Mouse (Mus musculus) kidney, postnatal 0 days (tissue): ENCODE measurements around the gene Crip1. TPM values are rescaled to one million over a fixed set of nuclear protein-coding genes. Genes with fewer than 3 reads are reported as not detected.
A peak's percentile ranks its signal among the peaks of the same experiment; 100 is the strongest.

ENCODE experiments used
- ATAC-seq: fragments of 200-750 bp; cut with Nextera tagmentation; replicated peaks from 2 replicates; pipeline ENCODE4 v1.8.0; 2017; ENCODE audit warnings: low read depth, moderate number of reproducible peaks, moderate TSS enrichment, moderate library complexity; ENCODE audit not compliant: low FRiP score
- DNase-seq: peaks from one replicate; pipeline ENCODE4 v3.0.0-alpha.2; 2016; ENCODE audit warnings: low spot score
- H3K27ac ChIP-seq: fragments of 300-500 bp; sonication (generic); 2 replicates; pipeline ENCODE4 v1.5.1; 2014; ENCODE audit warnings: mild to moderate bottlenecking
- H3K27me3 ChIP-seq: fragments of 300-500 bp; sonication (generic); 2 replicates; pipeline ENCODE4 v1.6.1; 2014; ENCODE audit warnings: low read length, mixed read lengths; ENCODE audit not compliant: insufficient read depth
- H3K36me3 ChIP-seq: fragments of 300-500 bp; sonication (generic); 2 replicates; pipeline ENCODE4 v1.6.1; 2014; ENCODE audit warnings: low read length, mixed read lengths; ENCODE audit not compliant: insufficient read depth
- H3K4me1 ChIP-seq: fragments of 300-500 bp; sonication (generic); replicated peaks from 2 replicates; pipeline ENCODE4 v1.6.1; 2014; ENCODE audit warnings: antibody characterized with exemption, low read length, mixed read lengths; ENCODE audit not compliant: insufficient read depth
- H3K4me2 ChIP-seq: fragments of 300-500 bp; sonication (generic); 2 replicates; pipeline ENCODE4 v1.6.1; 2014; ENCODE audit warnings: mild to moderate bottlenecking, low read length, moderate library complexity, mixed read lengths
- H3K4me3 ChIP-seq: fragments of 300-500 bp; sonication (generic); replicated peaks from 2 replicates; pipeline ENCODE4 v1.5.1; 2014; ENCODE audit warnings: low read depth, low read length
- H3K9ac ChIP-seq: fragments of 300-500 bp; sonication (generic); 2 replicates; pipeline ENCODE4 v1.6.1; 2014; ENCODE audit warnings: low read depth, low read length
- H3K9me3 ChIP-seq: fragments of 300-500 bp; sonication (generic); replicated peaks from 2 replicates; pipeline ENCODE4 v1.6.1; 2016; ENCODE audit warnings: low read length, inconsistent platforms, mixed read lengths
- CTCF ChIP-seq: IDR thresholded peaks from 2 replicates; pipeline ENCODE4 v1.5.1; 2016; ENCODE audit warnings: antibody characterized with exemption, low read depth, mild to moderate bottlenecking, moderate library complexity
- WGBS: fragments of 180-500 bp; shearing (Covaris S2); extraction: QIAGEN DNeasy Blood & Tissue Kit; methylation state at CpG from one replicate; pipeline ENCODE4 v1.1.7; 2014; 5-methylcytosine and 5-hydroxymethylcytosine counted together
- polyA plus RNA-seq: library from polyadenylated mRNA; unstranded; fragments of >200 nt; fragmentation: Nextera tagmentation; extraction: Ambion mirVana; gene quantifications from 2 replicates; pipeline ENCODE4 v1.2.1, GENCODE M21; 2015

Crip1 gene
- polyA plus RNA-seq, 1 experiment from 2014 or later = 357 TPM

- H3K4me3 ChIP-seq = no peak overlapping the region
- H3K9ac ChIP-seq = no peak overlapping the region
- no peak for TF ChIP-seq CTCF
- H3K9me3 ChIP-seq = no peaks in the 10 kb centered on the region
- no peaks in the 10 kb centered on the region for H3K36me3 ChIP-seq
- no peak for DNase-seq
- 86% methylated on average over 4 of the region's 4 CpGs for WGBS
- H3K4me2 ChIP-seq = no peak overlapping the region
- ATAC-seq = no peak
- H3K27ac ChIP-seq = no peak overlapping the region
- H3K27me3 ChIP-seq = no peaks in the 10 kb centered on the region
- peaks cover 36% of the 10 kb centered on the region; the same call in 1 of the 2 replicates for H3K4me1 ChIP-seq
Measured at GRCm38 (mm10) chr12:113150591-113150990, 4.5 kb downstream of the Crip1 start.

- DNase-seq = no peak
- no peak overlapping the region for H3K4me3 ChIP-seq
- WGBS = 57% methylated on average over 8 of the region's 8 CpGs
- no peaks in the 10 kb centered on the region for H3K36me3 ChIP-seq
- ATAC-seq = no peak
- H3K9me3 ChIP-seq = no peaks in the 10 kb centered on the region
- H3K27ac ChIP-seq = no peak overlapping the region
- no peaks in the 10 kb centered on the region for H3K27me3 ChIP-seq
- TF ChIP-seq CTCF = no peak
- no peak overlapping the region for H3K9ac ChIP-seq
- peak overlapping the region; percentile 90; the same call in 1 of the 2 replicates for H3K4me2 ChIP-seq
- H3K4me1 ChIP-seq = peaks cover 36% of the 10 kb centered on the region; the same call in 1 of the 2 replicates
Measured at GRCm38 (mm10) chr12:113151046-113151445, 4.9 kb downstream of the Crip1 start.

GRCm38 (mm10) chr12:113151661-113152271 lies 5.7 kb downstream of the Crip1 start:
- DNase-seq = peak; percentile 31
- no peak for ATAC-seq

GRCm38 (mm10) chr12:113152272-113152661 lies 6.2 kb downstream of the Crip1 start:
- DNase-seq (no peak), ATAC-seq (no peak)
- peak overlapping the region; percentile 50 for H3K4me3 ChIP-seq
- no peaks in the 10 kb centered on the region for H3K9me3 ChIP-seq
- H3K36me3 ChIP-seq = no peaks in the 10 kb centered on the region
- peak overlapping the region; percentile 90 for H3K4me2 ChIP-seq
- peaks cover 29% of the 10 kb centered on the region; the same call in 1 of the 2 replicates for H3K4me1 ChIP-seq
- H3K27ac ChIP-seq = no peak overlapping the region
- H3K27me3 ChIP-seq = no peaks in the 10 kb centered on the region
- H3K9ac ChIP-seq = peak overlapping the region; percentile 57
- 24% methylated on average over 19 of the region's 19 CpGs for WGBS
- TF ChIP-seq CTCF = no peak

More at GRCm38 (mm10) chr12:113151661-113152271, 5.7 kb downstream of the Crip1 start:
- H3K27ac ChIP-seq = no peak overlapping the region; the same call in 1 of the 2 replicates
- no peaks in the 10 kb centered on the region for H3K36me3 ChIP-seq
- peak overlapping the region; percentile 57 for H3K9ac ChIP-seq
- H3K9me3 ChIP-seq = no peaks in the 10 kb centered on the region
- under 1% methylated on average over 36 of the region's 36 CpGs for WGBS
- H3K4me2 ChIP-seq = peak overlapping the region; percentile 90
- H3K4me3 ChIP-seq = peak overlapping the region; percentile 50
- no peak for TF ChIP-seq CTCF
- H3K4me1 ChIP-seq = peaks cover 32% of the 10 kb centered on the region; the same call in 1 of the 2 replicates
- H3K27me3 ChIP-seq = no peaks in the 10 kb centered on the region

GRCm38 (mm10) chr12:113152991-113153525 lies 6.9 kb downstream of the Crip1 start:
- peaks cover 25% of the 10 kb centered on the region; the same call in 1 of the 2 replicates for H3K4me1 ChIP-seq
- DNase-seq (no peak), ATAC-seq (no peak)
- H3K27me3 ChIP-seq = no peaks in the 10 kb centered on the region
- TF ChIP-seq CTCF = no peak
- H3K4me3 ChIP-seq = no peak overlapping the region
- H3K4me2 ChIP-seq = peak overlapping the region; percentile 90; the same call in 1 of the 2 replicates
- 84% methylated on average over 6 of the region's 6 CpGs for WGBS
- H3K9ac ChIP-seq = no peak overlapping the region
- H3K36me3 ChIP-seq = no peaks in the 10 kb centered on the region
- no peaks in the 10 kb centered on the region for H3K9me3 ChIP-seq
- no peak overlapping the region for H3K27ac ChIP-seq

GRCm38 (mm10) chr12:113153971-113154370 lies 7.9 kb downstream of the Crip1 start:
- no peak for ATAC-seq
- no peaks in the 10 kb centered on the region for H3K27me3 ChIP-seq
- no peak for TF ChIP-seq CTCF
- no peak overlapping the region for H3K4me2 ChIP-seq
- no peaks in the 10 kb centered on the region for H3K9me3 ChIP-seq
- H3K4me1 ChIP-seq = peaks cover 25% of the 10 kb centered on the region; the same call in 1 of the 2 replicates
- WGBS = 92% methylated on average over 7 of the region's 7 CpGs
- no peak overlapping the region for H3K4me3 ChIP-seq
- no peak for DNase-seq
- H3K27ac ChIP-seq = no peak overlapping the region
- no peaks in the 10 kb centered on the region for H3K36me3 ChIP-seq
- H3K9ac ChIP-seq = no peak overlapping the region
